Mouse (Mus musculus): ENCODE measurements at regions not wholly inside any gene's neighbourhood (a gene's known extent, or its start where the extent isn't known, plus 50 kb on each side); places are given as distances from the start of the nearest gene placed in this dataset.
A peak's percentile ranks its signal among the peaks of the same experiment; 100 is the strongest.

- DNase-seq (ENCODE audit: low spot score), result no peak
Observed at GRCm38 (mm10) chrX:11720517-11720916, 392.9 kb downstream of the H2al1j start.

GRCm38 (mm10) chrX:11722730-11723129 lies 395.1 kb downstream of the H2al1j start:
- no peak for DNase-seq (ENCODE audit: low spot score)

GRCm38 (mm10) chrX:11724718-11725117 lies 397.1 kb downstream of the H2al1j start:
- no peak for DNase-seq (ENCODE audit: low spot score)

GRCm38 (mm10) chrX:11726524-11727231 lies 399.1 kb downstream of the H2al1j start:
- DNase-seq (ENCODE audit: low spot score), result no peak

- no peak for DNase-seq (ENCODE audit: low spot score)
Observed at GRCm38 (mm10) chrX:11728481-11728880, 400.9 kb downstream of the H2al1j start.

GRCm38 (mm10) chrX:11729992-11730391 lies 402.4 kb downstream of the H2al1j start:
- no peak for DNase-seq (ENCODE audit: low spot score)

GRCm38 (mm10) chrX:11732371-11732770 lies 404.7 kb downstream of the H2al1j start:
- no peak for DNase-seq (ENCODE audit: low spot score)

- no peak for DNase-seq (ENCODE audit: low spot score)
Observed at GRCm38 (mm10) chrX:11734505-11735435, 407.1 kb downstream of the H2al1j start.

GRCm38 (mm10) chrX:11735516-11736170 lies 408.0 kb downstream of the H2al1j start:
- peak; percentile 51 for DNase-seq (ENCODE audit: low spot score)

GRCm38 (mm10) chrX:11736481-11736880 lies 408.9 kb downstream of the H2al1j start:
- DNase-seq (ENCODE audit: low spot score), result no peak

- no peak for DNase-seq (ENCODE audit: low spot score)
Observed at GRCm38 (mm10) chrX:11739565-11739964, 411.9 kb downstream of the H2al1j start.

- no peak for DNase-seq (ENCODE audit: low spot score)
Observed at GRCm38 (mm10) chrX:11745911-11746310, 414.2 kb downstream of the Bcor start.

- DNase-seq (ENCODE audit: low spot score), result no peak
Observed at GRCm38 (mm10) chrX:11747386-11748121, 412.6 kb downstream of the Bcor start.

GRCm38 (mm10) chrX:11748278-11748677 lies 411.9 kb downstream of the Bcor start:
- DNase-seq (ENCODE audit: low spot score), result no peak

GRCm38 (mm10) chrX:11752513-11752912 lies 407.6 kb downstream of the Bcor start:
- no peak for DNase-seq (ENCODE audit: low spot score)

GRCm38 (mm10) chrX:11752973-11753590 lies 407.1 kb downstream of the Bcor start:
- DNase-seq (ENCODE audit: low spot score), result no peak

GRCm38 (mm10) chrX:11755046-11755445 lies 405.1 kb downstream of the Bcor start:
- no peak for DNase-seq (ENCODE audit: low spot score)

- DNase-seq (ENCODE audit: low spot score), result no peak
Observed at GRCm38 (mm10) chrX:11763351-11764082, 396.6 kb downstream of the Bcor start.

- DNase-seq (ENCODE audit: low spot score), result no peak
Observed at GRCm38 (mm10) chrX:11776236-11776899, 383.8 kb downstream of the Bcor start.

GRCm38 (mm10) chrX:11795010-11795409 lies 365.1 kb downstream of the Bcor start:
- DNase-seq (ENCODE audit: low spot score), result no peak

Measured in urinary bladder, postnatal 25 days (tissue).